Mouse (Mus musculus) gastrocnemius, adult 8-10 months (tissue): Measurements from ENCODE around the gene Trap1a. TPM values are rescaled to one million over a fixed set of nuclear protein-coding genes. Genes with fewer than 3 reads are reported as not detected.
"Not testable (repeated sequence)": the region's sequence is repeated elsewhere in the genome, so short reads cannot be mapped to it uniquely, and the experiment has no call there.

Source experiments
- DNase-seq, 2 experiments: peaks; one replicate each; pipeline ENCODE4 v3.0.0; 2022; ENCODE audit warnings: low spot score in 2 of 2
- total RNA-seq, 4 experiments: library from RNA; stranded (reverse); gene quantifications; 2 replicates each; pipeline ENCODE4 v1.2.4; 2022

Gene Trap1a
- not detected for total RNA-seq

- no peak for DNase-seq
Measured at GRCm38 (mm10) chrX:139333263-139333994, at the start of gene Trap1a. Trap1a (plus strand) TSS chrX:139333683.

GRCm38 (mm10) chrX:139293114-139293513 lies 40.4 kb upstream of the Trap1a start:
- no peak for DNase-seq

- DNase-seq: no peak
Measured at GRCm38 (mm10) chrX:139295325-139295724, 38.2 kb upstream of the Trap1a start.

- DNase-seq: not testable (repeated sequence)
Measured at GRCm38 (mm10) chrX:139317356-139317755, 16.1 kb upstream of the Trap1a start.

- DNase-seq: no peak
Measured at GRCm38 (mm10) chrX:139332583-139332982, 900 bp upstream of the Trap1a start.

GRCm38 (mm10) chrX:139334504-139335418 lies 1.3 kb downstream of the Trap1a start:
- no peak for DNase-seq

GRCm38 (mm10) chrX:139335419-139336074 lies 2.1 kb downstream of the Trap1a start:
- DNase-seq: no peak

GRCm38 (mm10) chrX:139339553-139339952 lies 6.1 kb downstream of the Trap1a start:
- no peak for DNase-seq

- no peak for DNase-seq
Measured at GRCm38 (mm10) chrX:139341185-139341584, 7.7 kb downstream of the Trap1a start.

GRCm38 (mm10) chrX:139352192-139352772 lies 18.8 kb downstream of the Trap1a start:
- DNase-seq: no peak

GRCm38 (mm10) chrX:139357639-139358260 lies 24.3 kb downstream of the Trap1a start:
- no peak for DNase-seq

GRCm38 (mm10) chrX:139358361-139358760 lies 24.9 kb downstream of the Trap1a start:
- DNase-seq: no peak

GRCm38 (mm10) chrX:139366837-139367528 lies 33.5 kb downstream of the Trap1a start:
- DNase-seq: no peak

- DNase-seq: no peak
Measured at GRCm38 (mm10) chrX:139367529-139367908, 34.0 kb downstream of the Trap1a start.

- DNase-seq: no peak
Measured at GRCm38 (mm10) chrX:139369122-139369521, 35.6 kb downstream of the Trap1a start.

GRCm38 (mm10) chrX:139372665-139373064 lies 39.2 kb downstream of the Trap1a start:
- no peak for DNase-seq
